Mouse (Mus musculus) cortical plate, adult 2 months (tissue): ENCODE results near the gene Ctsd.

Experiments
- CTCF ChIP-seq: fragments of 200-500 bp; IDR thresholded peaks from 2 replicates; pipeline ENCODE4 v1.5.1; 2011; ENCODE audit warnings: mild to moderate bottlenecking, control low read depth, low read length; ENCODE audit not compliant: insufficient read depth; ENCODE audit errors: extremely low read depth
- POLR2A ChIP-seq: fragments of 200-500 bp; IDR thresholded peaks from 2 replicates; pipeline ENCODE4 v1.6.1; 2011; ENCODE audit warnings: mild to moderate bottlenecking, low read length, control low read depth; ENCODE audit not compliant: insufficient read depth; ENCODE audit errors: extremely low read depth

DNA sequence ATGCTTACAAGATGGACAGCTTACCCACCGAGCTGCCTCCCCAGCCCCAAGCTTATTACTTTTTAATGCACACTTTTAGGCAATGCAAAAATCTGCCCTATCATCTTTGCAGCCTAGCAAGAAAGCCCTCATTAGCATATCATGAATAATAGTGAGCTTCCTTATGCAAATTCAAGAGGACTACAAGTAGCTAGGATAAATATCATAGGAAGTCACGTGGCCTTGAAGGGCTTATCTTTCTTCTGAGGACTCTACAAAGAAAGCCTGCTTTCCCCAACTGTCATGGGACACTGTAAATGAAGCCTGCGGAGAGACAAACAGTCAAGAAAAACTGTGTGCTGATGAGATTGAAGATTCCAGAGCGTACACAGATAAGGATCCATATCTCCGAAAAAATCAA is 36.3 kb downstream of the Ctsd start:
- no peak for TF ChIP-seq CTCF
- no peak for TF ChIP-seq POLR2A
